Mouse (Mus musculus): ENCODE measurements around the gene Gm7694.

DNA sequence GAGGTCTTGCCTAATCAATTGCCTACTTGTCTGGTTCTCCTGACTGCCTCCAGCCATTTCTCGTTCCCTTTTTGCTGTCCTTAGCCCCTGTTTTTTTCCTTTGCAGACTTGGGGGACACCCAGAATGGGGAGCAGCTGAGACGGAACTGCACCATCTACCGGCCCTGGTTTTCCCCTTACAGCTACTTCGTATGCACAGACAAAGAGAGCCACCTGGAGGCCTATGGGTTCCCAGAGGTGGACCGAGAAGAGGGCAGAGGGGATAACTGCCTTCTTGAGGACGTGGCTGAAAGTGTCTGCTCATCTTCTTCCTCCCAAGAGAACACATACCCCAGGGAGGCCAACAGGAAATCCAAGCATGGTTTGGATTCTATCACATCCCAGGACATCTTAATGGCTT, 5.3 kb upstream of the Gm7694 start:
- no peak for TF ChIP-seq CTCF (conservative IDR thresholded peaks at IDR 0.05; ENCODE audit: low read length)
- TF ChIP-seq POU5F1 (IDR thresholded peaks at IDR 0.05; ENCODE audit: borderline replicate concordance, low read length), result no peak
- TF ChIP-seq NANOG (IDR thresholded peaks at IDR 0.05; ENCODE audit: borderline replicate concordance, low read length), result no peak
